Mouse (Mus musculus): Measurements from ENCODE around the gene Ubqln1. TPM values are rescaled to one million over a fixed set of nuclear protein-coding genes. Genes with fewer than 3 reads are reported as not detected.

The Ubqln1 gene
- total and polyA plus RNA-seq, 3 experiments = 68.6 to 146 TPM; not detected in 1

DNA sequence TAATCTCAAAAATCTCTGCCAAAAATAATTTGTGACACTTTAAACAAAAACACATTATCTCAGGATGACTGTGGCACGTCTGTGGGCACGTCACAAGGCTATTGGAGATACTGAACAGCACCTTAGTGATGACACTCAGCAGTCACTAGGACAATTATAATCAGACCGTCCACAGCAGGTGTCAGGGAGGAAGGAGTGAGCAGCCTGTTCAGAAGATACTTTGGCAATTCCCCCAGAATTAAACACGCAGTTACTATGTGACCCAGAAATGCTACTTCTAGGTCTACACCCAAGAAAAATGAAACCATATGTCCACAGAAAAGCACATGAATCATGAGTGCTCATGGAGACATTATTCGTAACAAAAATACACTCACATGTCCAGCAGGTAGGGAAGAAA, 5.0 kb downstream of the Ubqln1 start:
- Histone ChIP-seq H3K4me3 (ENCODE audit: control insufficient read depth in 1 of 2, insufficient read depth in 1 of 2, low read depth in 2 of 2, low read length in 2 of 2) (no peak overlapping the region), H3K9me3 (replicated peaks; ENCODE audit: insufficient read depth, low read length) (no peaks in the 10 kb centered on the region), H3K27ac (ENCODE audit: control insufficient read depth, low read depth, low read length) (no peak overlapping the region), H3K36me3 (ENCODE audit: control insufficient read depth in 1 of 2, insufficient read depth in 2 of 2, low read length in 2 of 2) (peaks cover 7 to 38% of the 10 kb centered on the region in 2 experiments), H3K27me3 (ENCODE audit: control insufficient read depth in 1 of 2, insufficient read depth in 2 of 2, low read length in 2 of 2) (no peaks in the 10 kb centered on the region), H3K9ac (ENCODE audit: control insufficient read depth, low read depth, low read length, poor library complexity, severe bottlenecking) (no peak overlapping the region), H3K4me1 (ENCODE audit: control insufficient read depth in 1 of 2, insufficient read depth in 2 of 2, low read length in 2 of 2) (peaks cover 14 to 16% of the 10 kb centered on the region in 2 experiments), H3K79me2 (ENCODE audit: control insufficient read depth, insufficient read depth, low read length, poor library complexity) (peaks cover 89% of the 10 kb centered on the region)
- TF ChIP-seq BHLHE40 (IDR thresholded peaks at IDR 0.05; ENCODE audit: borderline replicate concordance, low read depth, low read length) (no peak), MAFK (IDR thresholded peaks at IDR 0.05; ENCODE audit: borderline replicate concordance, low read depth, low read length) (no peak), USF1 (IDR thresholded peaks at IDR 0.05; ENCODE audit: low read depth, low read length) (no peak), SIN3A (IDR thresholded peaks at IDR 0.05; ENCODE audit: low read length) (no peak), MAX (IDR thresholded peaks at IDR 0.05; ENCODE audit: low read length) (no peak), POLR2AphosphoS2 (IDR thresholded peaks at IDR 0.05; ENCODE audit: low read length) (no peak), GABPA (IDR thresholded peaks at IDR 0.05; ENCODE audit: low read depth, low read length) (no peak), HCFC1 (IDR thresholded peaks at IDR 0.05; ENCODE audit: low read depth, low read length) (no peak), MEF2A (IDR thresholded peaks at IDR 0.05; ENCODE audit: extremely low read depth, insufficient replicate concordance, low read depth, low read length, poor library complexity, severe bottlenecking) (no peak), CHD1 (IDR thresholded peaks at IDR 0.05; ENCODE audit: low read depth, low read length) (no peak), NRF1 (IDR thresholded peaks at IDR 0.05; ENCODE audit: insufficient read depth, low read depth, low read length, poor library complexity, severe bottlenecking) (no peak), MAZ (IDR thresholded peaks at IDR 0.05; ENCODE audit: low read depth, low read length) (no peak), MYC (IDR thresholded peaks at IDR 0.05; ENCODE audit: low read depth, low read length) (no peak), E2F4 (IDR thresholded peaks at IDR 0.05; ENCODE audit: borderline replicate concordance, low read depth, low read length) (no peak)
- DNase-seq (ENCODE audit: low read depth, low spot score) = no peak

DNA sequence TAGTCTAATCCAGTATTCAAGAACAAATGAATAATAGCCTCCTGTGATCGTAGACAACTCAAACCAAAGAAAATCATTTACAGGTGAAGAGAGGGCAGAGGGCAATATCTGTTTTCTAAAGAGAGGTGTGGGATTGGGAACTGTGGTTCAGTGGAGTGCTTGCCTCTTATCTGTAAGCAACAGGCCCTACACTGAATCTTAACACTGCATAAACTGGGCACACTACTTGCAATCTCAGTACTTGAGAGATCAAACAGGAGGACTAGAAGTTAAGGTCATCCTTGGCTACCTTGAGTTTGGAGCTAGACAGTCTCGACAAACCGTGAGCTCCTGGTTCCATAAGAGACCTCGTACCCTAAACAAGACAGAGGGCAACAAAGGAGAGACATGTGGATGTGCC, 9.4 kb downstream of the Ubqln1 start:
- peak; percentile 66 for TF ChIP-seq TAL1 (IDR thresholded peaks at IDR 0.05; ENCODE audit: low read length)
- no peak for TF ChIP-seq NRF1 (IDR thresholded peaks at IDR 0.05; ENCODE audit: insufficient read depth, low read depth, low read length, poor library complexity, severe bottlenecking)
- TF ChIP-seq TCF12 (IDR thresholded peaks at IDR 0.05; ENCODE audit: low read depth, low read length) = peak; percentile 40; the same call in 1 of the 2 replicates
- TF ChIP-seq RCOR1 (IDR thresholded peaks at IDR 0.05; ENCODE audit: low read depth, low read length) = peak; percentile 93
- DNase-seq (ENCODE audit: low read depth, low spot score) = no peak
- Histone ChIP-seq H3K27me3 (ENCODE audit: control insufficient read depth in 1 of 2, insufficient read depth in 2 of 2, low read length in 2 of 2) (no peaks in the 10 kb centered on the region), H3K27ac (ENCODE audit: control insufficient read depth, low read depth, low read length) (no peak overlapping the region), H3K4me1 (ENCODE audit: control insufficient read depth in 1 of 2, insufficient read depth in 2 of 2, low read length in 2 of 2) (peaks cover 19 to 25% of the 10 kb centered on the region in 2 experiments), H3K79me2 (ENCODE audit: control insufficient read depth, insufficient read depth, low read length, poor library complexity) (peaks cover 89% of the 10 kb centered on the region), H3K9ac (ENCODE audit: control insufficient read depth, low read depth, low read length, poor library complexity, severe bottlenecking) (no peak overlapping the region), H3K9me3 (replicated peaks; ENCODE audit: insufficient read depth, low read length) (no peaks in the 10 kb centered on the region), H3K36me3 (ENCODE audit: control insufficient read depth in 1 of 2, insufficient read depth in 2 of 2, low read length in 2 of 2) (peaks cover 7 to 43% of the 10 kb centered on the region in 2 experiments), H3K4me3 (ENCODE audit: control insufficient read depth in 1 of 2, insufficient read depth in 1 of 2, low read depth in 2 of 2, low read length in 2 of 2) (no peak overlapping the region)
